Mouse (Mus musculus) liver, embryonic 14.5 days (tissue): ENCODE measurements around the gene Lrrc25. TPM values are rescaled to one million over a fixed set of nuclear protein-coding genes. Genes with fewer than 3 reads are reported as not detected.

Source experiments
- ATAC-seq: fragments of 200-750 bp; cut with Nextera tagmentation; 2 replicates; pipeline ENCODE4 v1.8.0; 2017; ENCODE audit warnings: moderate number of reproducible peaks, mild to moderate bottlenecking, moderate library complexity; ENCODE audit not compliant: insufficient read depth
- DNase-seq, 3 experiments: peaks; one replicate each; pipeline ENCODE4 v3.0.0-alpha.2; 2012 to 2013; ENCODE audit warnings: low read depth in 3 of 3, low spot score in 3 of 3
- H3K27ac ChIP-seq: fragments of 300-500 bp; sonication (generic); 2 replicates; pipeline ENCODE4 v1.5.1; 2014; ENCODE audit warnings: moderate library complexity, mild to moderate bottlenecking, control low read depth, inconsistent platforms
- H3K27me3 ChIP-seq: fragments of 300-500 bp; sonication (generic); 2 replicates; pipeline ENCODE4 v1.6.1; 2014; ENCODE audit warnings: mild to moderate bottlenecking, low read length, moderate library complexity; ENCODE audit not compliant: control insufficient read depth, insufficient read depth
- H3K36me3 ChIP-seq: fragments of 300-500 bp; sonication (generic); replicated peaks from 2 replicates; pipeline ENCODE4 v1.6.1; 2014; ENCODE audit warnings: low read depth; ENCODE audit not compliant: control insufficient read depth, insufficient read depth
- H3K4me1 ChIP-seq, 2 experiments: fragments of 200-500 bp in 1 of 2; fragments of 300-500 bp in 1 of 2; sonication (generic) in 1 of 2; replicated peaks; 2 replicates each; pipeline ENCODE4 v1.6.1; 2012 to 2014; ENCODE audit warnings: antibody characterized with exemption in 1 of 2, inconsistent platforms in 1 of 2, low read length in 1 of 2; ENCODE audit not compliant: control insufficient read depth in 2 of 2, insufficient read depth in 2 of 2
- H3K4me2 ChIP-seq: fragments of 300-500 bp; sonication (generic); 2 replicates; pipeline ENCODE4 v1.6.1; 2014; ENCODE audit warnings: low read depth, mild to moderate bottlenecking, control low read depth, moderate library complexity
- H3K4me3 ChIP-seq, 2 experiments: fragments of 200-500 bp in 1 of 2; fragments of 300-500 bp in 1 of 2; sonication (generic) in 1 of 2; 2 replicates each; pipeline ENCODE4 v1.5.1; 2012 to 2014; ENCODE audit warnings: low read depth in 2 of 2, low read length in 2 of 2, mild to moderate bottlenecking in 2 of 2, control low read depth in 1 of 2, inconsistent platforms in 1 of 2, moderate library complexity in 1 of 2; ENCODE audit not compliant: insufficient read depth in 1 of 2
- H3K9ac ChIP-seq: fragments of 300-500 bp; sonication (generic); replicated peaks from 2 replicates; pipeline ENCODE4 v1.6.1; 2014; ENCODE audit warnings: mild to moderate bottlenecking, control low read depth, moderate library complexity
- H3K9me3 ChIP-seq: fragments of 300-500 bp; sonication (generic); 2 replicates; pipeline ENCODE4 v1.6.1; 2016; ENCODE audit warnings: low read length, mixed read lengths; ENCODE audit not compliant: control insufficient read depth
- CTCF ChIP-seq: IDR thresholded peaks from 2 replicates; pipeline ENCODE4 v1.5.1; 2016; ENCODE audit warnings: antibody characterized with exemption, low read depth, control low read depth
- EP300 ChIP-seq: IDR thresholded peaks from 2 replicates; pipeline ENCODE4 v1.6.1; 2016; ENCODE audit warnings: antibody characterized with exemption, low read depth
- WGBS: fragments of 180-500 bp; shearing (Covaris S2); extraction: QIAGEN DNeasy Blood & Tissue Kit; methylation state at CpG from one replicate; pipeline ENCODE4 v1.1.7; 2014; ENCODE audit not compliant: insufficient replicate concordance; 5-methylcytosine and 5-hydroxymethylcytosine counted together
- polyA plus RNA-seq, 2 experiments: library from polyadenylated mRNA; depleted of rRNA in 1 of 2; stranded (reverse) in 1 of 2; unstranded in 1 of 2; fragments of >200 nt; fragmentation: Nextera tagmentation in 1 of 2; extraction: Ambion mirVana in 1 of 2; gene quantifications; 2 replicates each; pipeline versions ENCODE4 v1.2.1 to v1.2.3; 2012 to 2014

Gene Lrrc25
- polyA plus RNA-seq, 2 experiments, result 4.3 to 4.7 TPM

DNA sequence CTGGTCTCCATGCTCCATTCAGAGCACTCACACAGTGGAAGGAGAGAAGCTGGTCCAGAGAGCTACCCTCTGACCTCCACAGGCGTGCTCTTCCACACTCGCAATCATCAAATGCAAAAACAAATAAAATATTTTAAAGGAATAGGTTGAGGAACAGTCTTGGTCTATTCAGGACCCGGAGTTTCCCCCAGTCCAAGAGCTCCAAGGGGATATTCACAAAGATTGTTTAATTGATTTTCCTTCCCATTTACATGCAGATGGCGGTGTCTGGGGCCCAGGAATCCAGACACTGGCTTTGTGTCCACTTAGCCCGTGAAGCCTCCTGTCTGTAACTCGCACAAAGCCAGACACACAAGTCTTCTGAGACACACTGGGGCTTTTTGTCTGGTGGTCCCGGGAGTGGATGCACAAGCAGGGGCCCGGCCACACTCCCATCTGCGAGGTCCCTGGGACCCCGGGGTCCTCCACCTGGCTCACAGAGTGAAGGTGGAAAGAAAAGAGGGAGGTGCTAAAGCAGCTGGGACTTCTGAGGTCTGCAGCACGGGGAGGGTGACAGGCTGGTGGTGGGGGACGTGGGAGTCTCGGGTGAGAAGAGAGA is 40.3 kb downstream of the Lrrc25 start:
- H3K9me3 ChIP-seq, result no peaks in the 10 kb centered on the region
- H3K9ac ChIP-seq, result no peak overlapping the region
- no peak overlapping the region for H3K4me3 ChIP-seq
- no peak overlapping the region for H3K4me2 ChIP-seq
- no peak overlapping the region for H3K27ac ChIP-seq
- peaks cover 4% of the 10 kb centered on the region for H3K36me3 ChIP-seq
- ATAC-seq (no peak), DNase-seq (no peak)
- H3K27me3 ChIP-seq, result no peaks in the 10 kb centered on the region
- no peak for TF ChIP-seq EP300
- 79% methylated on average over 13 of the region's 13 CpGs for WGBS
- H3K4me1 ChIP-seq, result peaks cover 11 to 21% of the 10 kb centered on the region in 2 experiments

DNA sequence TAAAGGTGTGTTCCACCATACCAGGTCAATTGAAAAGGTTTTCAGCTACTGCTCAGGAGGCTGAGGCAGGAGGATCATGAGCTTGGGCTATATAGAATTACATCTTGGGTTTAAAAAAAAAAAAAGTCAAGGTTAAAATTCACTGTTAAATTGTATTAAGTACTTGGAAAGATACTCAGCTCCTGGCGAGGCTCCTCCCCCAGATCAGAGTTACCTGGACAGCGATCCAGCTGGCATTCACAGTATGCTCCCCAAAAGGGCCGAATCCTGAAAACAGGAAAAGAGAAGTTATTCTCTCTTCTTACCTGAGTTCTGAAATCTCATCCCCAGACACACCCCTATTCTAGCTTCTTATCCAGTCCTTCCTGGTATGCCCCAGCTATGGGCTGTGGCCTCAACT is 41.3 kb downstream of the Lrrc25 start:
- no peaks in the 10 kb centered on the region; the same call in 1 of the 2 replicates for H3K36me3 ChIP-seq
- TF ChIP-seq CTCF, result no peak
- H3K9ac ChIP-seq, result no peak overlapping the region
- no peaks in the 10 kb centered on the region for H3K9me3 ChIP-seq
- no peak overlapping the region for H3K4me2 ChIP-seq
- DNase-seq (no peak), ATAC-seq (no peak)
- H3K4me1 ChIP-seq, result peaks cover 11 to 24% of the 10 kb centered on the region in 2 experiments
- 82% methylated on average over 3 of the region's 3 CpGs for WGBS
- H3K27me3 ChIP-seq, result no peaks in the 10 kb centered on the region
- no peak overlapping the region for H3K4me3 ChIP-seq
- H3K27ac ChIP-seq, result no peak overlapping the region

DNA sequence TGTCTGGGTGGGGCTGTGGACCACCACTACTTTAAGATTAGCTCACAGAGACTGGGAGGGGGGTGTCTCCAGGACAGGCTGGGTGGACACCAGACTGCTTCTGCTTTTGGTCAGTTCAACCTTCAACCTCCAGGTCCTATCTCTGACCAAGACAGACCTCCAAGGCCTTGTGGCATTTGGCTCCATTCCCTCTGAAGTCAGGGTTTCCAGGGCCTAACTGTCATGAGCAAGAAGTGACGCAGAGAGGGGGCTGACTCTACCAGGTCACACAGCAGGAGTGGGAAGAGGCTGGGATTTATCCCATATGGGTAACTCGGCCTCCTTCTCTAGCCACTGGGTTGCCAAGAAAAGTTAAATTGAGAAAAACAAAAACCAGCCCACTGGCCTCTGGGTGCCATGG is 41.8 kb downstream of the Lrrc25 start:
- no peaks in the 10 kb centered on the region for H3K9me3 ChIP-seq
- no peak overlapping the region for H3K27ac ChIP-seq
- H3K4me1 ChIP-seq, result peaks cover 11 to 24% of the 10 kb centered on the region in 2 experiments
- no peak for ATAC-seq
- TF ChIP-seq EP300 (no peak), CTCF (no peak)
- H3K9ac ChIP-seq, result no peak overlapping the region
- H3K4me2 ChIP-seq, result peak overlapping the region; percentile 14; the same call in 1 of the 2 replicates
- no peak overlapping the region for H3K4me3 ChIP-seq
- no peak for DNase-seq
- no peaks in the 10 kb centered on the region for H3K27me3 ChIP-seq
- no peaks in the 10 kb centered on the region; the same call in 1 of the 2 replicates for H3K36me3 ChIP-seq
- WGBS, result 76% methylated on average over 2 of the region's 2 CpGs

DNA sequence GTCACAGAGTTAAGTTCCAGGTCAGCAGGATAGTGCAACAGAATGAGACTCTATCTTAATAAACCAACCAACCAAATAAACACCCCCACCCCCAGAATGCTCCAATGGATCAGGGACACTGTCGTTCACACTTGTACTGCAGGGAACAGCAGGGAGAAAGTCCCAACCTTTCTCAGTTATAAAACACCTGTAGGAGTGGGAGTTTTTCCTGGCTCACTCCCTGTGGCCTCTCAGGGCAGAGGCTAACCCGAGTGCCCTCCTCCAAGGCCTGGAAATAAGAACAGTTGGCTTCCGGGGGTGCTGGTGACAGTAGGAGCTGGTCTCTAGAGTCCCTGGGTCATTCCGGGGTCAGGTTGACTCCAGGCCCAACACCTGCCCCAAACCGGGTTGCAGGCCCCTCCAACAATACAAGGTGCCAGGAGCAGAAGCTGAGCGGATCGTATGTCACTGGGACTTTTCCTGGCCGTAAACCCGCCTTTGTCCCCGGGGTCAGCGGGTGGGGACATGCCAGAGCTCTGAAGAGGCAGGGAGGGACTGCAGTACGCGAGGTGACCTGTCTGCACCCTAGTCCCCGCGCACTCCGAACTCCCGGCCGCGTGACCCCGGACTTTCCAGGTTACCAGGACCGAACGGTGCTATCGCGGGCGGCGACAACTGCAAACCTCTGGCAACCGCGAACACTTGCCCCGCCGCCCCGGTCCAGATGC is 43.1 kb downstream of the Lrrc25 start:
- H3K36me3 ChIP-seq, result no peaks in the 10 kb centered on the region; the same call in 1 of the 2 replicates
- H3K9me3 ChIP-seq, result no peaks in the 10 kb centered on the region
- peak overlapping the region; percentile 74 for H3K27ac ChIP-seq
- peak overlapping the region; percentile 89 for H3K9ac ChIP-seq
- WGBS, result 2% methylated on average over 31 of the region's 31 CpGs
- H3K4me3 ChIP-seq, result peak overlapping the region; percentile 82 to 84
- DNase-seq, result no peak
- peak; percentile 69 for ATAC-seq
- peak overlapping the region; percentile 97 for H3K4me2 ChIP-seq
- peaks cover 11 to 24% of the 10 kb centered on the region in 2 experiments for H3K4me1 ChIP-seq
- H3K27me3 ChIP-seq, result no peaks in the 10 kb centered on the region
- TF ChIP-seq CTCF (no peak), EP300 (no peak)

DNA sequence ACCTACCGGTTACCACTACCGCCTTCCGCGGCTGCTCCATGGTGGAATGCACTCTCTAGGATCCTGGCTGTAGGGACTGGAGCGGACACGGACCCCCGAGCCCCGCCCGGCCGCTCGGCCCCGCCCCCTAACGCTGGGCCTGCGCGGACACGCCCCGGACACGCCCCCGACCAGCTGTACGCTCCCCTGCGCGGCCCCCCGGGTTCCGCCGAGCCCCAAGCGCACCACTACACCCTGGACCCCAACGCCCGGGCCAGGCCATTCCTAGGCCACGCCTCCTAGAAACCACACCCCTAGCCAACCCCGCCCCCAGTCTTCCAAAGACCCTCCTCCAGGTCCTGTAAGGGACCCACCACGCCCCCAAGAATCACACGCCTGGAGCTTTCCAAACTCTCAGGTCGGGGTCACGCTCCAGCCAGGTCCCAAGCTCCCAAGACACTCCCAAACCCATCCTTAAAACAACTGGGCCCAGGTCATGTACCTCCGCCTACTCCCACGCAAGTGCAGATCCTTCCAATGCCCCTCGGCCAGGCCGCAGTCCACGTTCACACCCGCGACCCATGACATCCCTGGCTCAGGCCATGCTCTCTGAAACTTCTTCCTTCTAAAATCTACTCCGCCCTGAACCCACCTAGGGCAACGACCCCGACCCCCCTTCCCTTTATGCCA is 43.8 kb downstream of the Lrrc25 start:
- TF ChIP-seq EP300 (no peak), CTCF (no peak)
- Histone ChIP-seq H3K27me3 (no peaks in the 10 kb centered on the region), H3K27ac (peak overlapping the region; percentile 74), H3K36me3 (no peaks in the 10 kb centered on the region; the same call in 1 of the 2 replicates), H3K4me1 (peaks cover 11 to 24% of the 10 kb centered on the region in 2 experiments), H3K4me3 (peak overlapping the region; percentile 82 to 84), H3K9ac (peak overlapping the region; percentile 89), H3K9me3 (no peaks in the 10 kb centered on the region), H3K4me2 (peak overlapping the region; percentile 97)
- peak; percentile 93 for ATAC-seq
- WGBS, result 1% methylated on average over 44 of the region's 44 CpGs
- DNase-seq, result peak; percentile 76 to 80 (median 79)
